Mouse (Mus musculus) spleen, adult 2 months (tissue): Measurements from ENCODE around the gene Ly6g6e.

Source experiments
- CTCF ChIP-seq: fragments of 200-500 bp; IDR thresholded peaks from 2 replicates; pipeline ENCODE4 v1.5.1; 2011; ENCODE audit warnings: mild to moderate bottlenecking, inconsistent platforms; ENCODE audit not compliant: insufficient read depth, insufficient read length, insufficient replicate concordance; ENCODE audit errors: extremely low read depth
- POLR2A ChIP-seq: fragments of 200-500 bp; IDR thresholded peaks from 2 replicates; pipeline ENCODE4 v1.6.1; 2011; ENCODE audit warnings: low read depth, low read length, inconsistent platforms

DNA sequence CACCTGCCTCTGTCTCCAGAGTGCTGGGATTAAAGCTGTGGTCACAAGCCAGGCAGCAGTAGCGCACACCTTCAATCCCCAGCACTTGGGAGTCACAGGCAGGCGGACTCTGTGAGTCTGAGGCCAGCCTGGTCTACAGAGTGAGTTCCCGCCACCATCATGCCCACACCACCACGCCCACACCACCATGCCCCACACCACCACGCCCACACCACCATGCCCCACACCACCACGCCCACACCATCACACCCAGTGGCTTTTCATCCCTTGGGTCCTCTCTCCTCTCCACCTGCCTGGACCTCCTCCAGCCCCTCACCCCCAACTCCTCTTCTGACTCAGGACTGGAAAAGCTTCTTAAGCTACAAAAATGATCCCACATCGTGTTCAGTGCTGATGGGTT is 44.8 kb upstream of the Ly6g6e start:
- TF ChIP-seq POLR2A: no peak
- no peak for TF ChIP-seq CTCF
